Mouse (Mus musculus) spleen, adult 12 weeks (tissue): ENCODE measurements around the gene Slc25a20.

Experiments used
- DNase-seq: peaks from one replicate; pipeline ENCODE4 v3.0.0; 2022; ENCODE audit warnings: low spot score

The Slc25a20 gene

GRCm38 (mm10) chr9:108687181-108687580, 25.3 kb downstream of the Slc25a20 start:
- DNase-seq, result no peak

- no peak for DNase-seq
Observed at GRCm38 (mm10) chr9:108687686-108688085, 25.8 kb downstream of the Slc25a20 start.

GRCm38 (mm10) chr9:108688451-108688850, 26.6 kb downstream of the Slc25a20 start:
- no peak for DNase-seq

GRCm38 (mm10) chr9:108689106-108689505, 27.2 kb downstream of the Slc25a20 start, which contains the start of gene Prkar2a:
Prkar2a (plus strand) TSS chr9:108689314.
- DNase-seq, result no peak

GRCm38 (mm10) chr9:108689993-108690392, 28.1 kb downstream of the Slc25a20 start:
- no peak for DNase-seq

- DNase-seq, result no peak
Observed at GRCm38 (mm10) chr9:108690914-108691313, 29.0 kb downstream of the Slc25a20 start.

GRCm38 (mm10) chr9:108691371-108691770, 29.5 kb downstream of the Slc25a20 start:
- no peak for DNase-seq

GRCm38 (mm10) chr9:108691846-108692225, 29.9 kb downstream of the Slc25a20 start:
- DNase-seq, result peak; percentile 70

GRCm38 (mm10) chr9:108692226-108693041, 30.5 kb downstream of the Slc25a20 start:
- DNase-seq, result peak; percentile 42

GRCm38 (mm10) chr9:108693946-108694345, 32.1 kb downstream of the Slc25a20 start:
- no peak for DNase-seq

- DNase-seq, result no peak
Observed at GRCm38 (mm10) chr9:108694533-108694932, 32.6 kb downstream of the Slc25a20 start.

- DNase-seq, result no peak
Observed at GRCm38 (mm10) chr9:108702476-108702875, 40.6 kb downstream of the Slc25a20 start.

- DNase-seq, result no peak
Observed at GRCm38 (mm10) chr9:108703373-108704110, 41.7 kb downstream of the Slc25a20 start.

- no peak for DNase-seq
Observed at GRCm38 (mm10) chr9:108704591-108704990, 42.7 kb downstream of the Slc25a20 start.

GRCm38 (mm10) chr9:108707212-108707611, 45.3 kb downstream of the Slc25a20 start:
- DNase-seq, result no peak

GRCm38 (mm10) chr9:108708833-108709232, 46.9 kb downstream of the Slc25a20 start:
- no peak for DNase-seq

- no peak for DNase-seq
Observed at GRCm38 (mm10) chr9:108710767-108711166, 48.9 kb downstream of the Slc25a20 start.

GRCm38 (mm10) chr9:108716199-108716598, 54.3 kb downstream of the Slc25a20 start:
- DNase-seq, result no peak

- no peak for DNase-seq
Observed at GRCm38 (mm10) chr9:108723751-108724150, 61.9 kb downstream of the Slc25a20 start.

GRCm38 (mm10) chr9:108726116-108726515, 64.2 kb downstream of the Slc25a20 start:
- DNase-seq, result no peak

- DNase-seq, result no peak
Observed at GRCm38 (mm10) chr9:108729050-108729449, 67.2 kb downstream of the Slc25a20 start.

GRCm38 (mm10) chr9:108732462-108732861, 70.6 kb downstream of the Slc25a20 start:
- no peak for DNase-seq
